Mouse (Mus musculus): ENCODE results near the gene Slit3. TPM values are rescaled to one million over a fixed set of nuclear protein-coding genes. Genes with fewer than 3 reads are reported as not detected.
A peak's percentile ranks its signal among the peaks of the same experiment; 100 is the strongest.

The Slit3 gene
- total RNA-seq, 2 experiments from 2014 or later, result not detected

GRCm38 (mm10) chr11:35673050-35673449 is 552.0 kb downstream of the Slit3 start:
- ATAC-seq (replicated peaks; ENCODE audit: low FRiP score, low TSS enrichment, poor library complexity, severe bottlenecking), result no peak

DNA sequence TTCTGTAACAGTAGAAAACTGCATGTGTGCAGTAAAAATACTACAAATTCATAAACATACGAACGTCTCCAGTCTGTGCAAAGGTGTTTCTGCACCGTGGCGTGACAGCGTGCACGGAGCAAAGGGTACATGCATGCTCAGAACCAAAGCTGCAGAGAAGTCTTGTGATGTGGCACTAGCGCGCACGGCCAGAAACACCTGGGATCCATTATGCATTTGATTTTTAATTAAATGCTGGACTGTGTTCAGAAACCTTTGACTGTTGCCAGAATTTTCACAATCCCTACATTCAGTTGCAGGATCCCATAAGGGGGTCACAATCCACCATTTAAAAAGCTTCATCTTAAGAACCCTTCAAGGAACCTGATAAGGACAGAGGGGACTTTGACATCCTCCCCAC is 553.2 kb downstream of the Slit3 start:
- no peak for ATAC-seq (replicated peaks; ENCODE audit: low FRiP score, low TSS enrichment, poor library complexity, severe bottlenecking)

DNA sequence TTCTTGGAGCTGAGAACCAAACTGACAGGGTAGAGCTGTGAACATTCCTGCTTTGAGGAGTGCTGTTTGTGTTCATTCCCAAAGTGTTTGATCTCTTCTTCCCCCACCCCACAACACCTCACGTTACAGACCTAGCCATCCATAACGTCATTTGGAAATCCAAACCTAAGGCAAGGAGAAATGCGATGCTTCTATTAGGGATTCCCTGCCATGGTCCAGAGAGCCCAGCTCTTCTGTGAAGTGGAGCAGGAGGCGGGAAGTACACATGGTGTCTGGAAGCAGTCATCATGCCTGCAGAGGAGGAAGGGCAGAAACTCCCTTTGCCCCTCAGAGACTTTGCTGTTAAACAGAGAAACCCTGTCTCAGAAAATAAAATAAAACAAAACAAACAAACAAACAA is 555.7 kb downstream of the Slit3 start:
- no peak for ATAC-seq (replicated peaks; ENCODE audit: low FRiP score, low TSS enrichment, poor library complexity, severe bottlenecking)

DNA sequence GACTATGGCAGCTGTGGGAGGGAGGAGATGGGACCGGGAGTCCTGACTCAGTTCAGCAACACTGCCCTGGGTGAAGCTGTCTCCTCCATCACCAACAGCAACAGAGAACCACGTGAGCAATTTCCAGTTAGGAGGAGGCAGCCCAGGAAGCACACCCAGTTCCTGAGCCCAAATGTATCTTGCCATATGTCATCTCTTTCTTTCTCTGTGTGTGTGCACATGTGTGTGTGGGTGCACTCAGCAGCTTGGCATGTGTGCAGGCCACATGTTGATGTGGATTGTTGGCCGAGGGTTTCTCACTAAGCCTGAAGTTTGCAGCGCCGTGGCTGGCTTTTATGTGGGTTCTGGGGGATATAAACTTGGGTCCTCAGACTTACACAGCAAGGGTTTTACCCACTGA is 559.0 kb downstream of the Slit3 start:
- ATAC-seq (replicated peaks; ENCODE audit: low FRiP score, low TSS enrichment, poor library complexity, severe bottlenecking), result no peak

DNA sequence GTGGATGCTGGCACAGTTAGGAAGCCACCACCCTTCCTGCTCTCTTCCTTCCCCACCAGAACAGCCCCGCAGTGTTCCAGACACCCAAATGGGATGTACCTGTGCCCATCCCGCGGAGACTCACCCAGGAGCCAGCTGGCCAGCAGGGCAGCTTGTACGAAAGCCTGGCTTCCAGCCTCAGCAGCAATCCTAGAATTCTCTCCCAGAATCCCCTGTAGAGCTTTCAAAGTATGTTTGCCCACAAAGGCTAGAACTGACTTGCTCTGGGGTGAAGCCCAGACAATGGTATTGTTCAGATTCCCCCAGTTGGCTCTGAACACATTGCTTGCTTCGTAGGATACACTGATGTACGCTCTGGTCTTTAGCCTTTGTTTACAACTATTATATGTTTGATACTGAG is 566.3 kb downstream of the Slit3 start:
- ATAC-seq (replicated peaks; ENCODE audit: low FRiP score, low TSS enrichment, poor library complexity, severe bottlenecking), result no peak

GRCm38 (mm10) chr11:35690515-35691281 is 569.7 kb downstream of the Slit3 start:
- ATAC-seq (replicated peaks; ENCODE audit: low FRiP score, low TSS enrichment, poor library complexity, severe bottlenecking), result no peak

- ATAC-seq (replicated peaks; ENCODE audit: low FRiP score, low TSS enrichment, poor library complexity, severe bottlenecking), result 0 out of 2 replicates have a peak, but pooled peaks have one; percentile 50
Measured at GRCm38 (mm10) chr11:35693136-35693535, 572.1 kb downstream of the Slit3 start.

GRCm38 (mm10) chr11:35693625-35694024 is 572.6 kb downstream of the Slit3 start:
- ATAC-seq (replicated peaks; ENCODE audit: low FRiP score, low TSS enrichment, poor library complexity, severe bottlenecking), result no peak

DNA sequence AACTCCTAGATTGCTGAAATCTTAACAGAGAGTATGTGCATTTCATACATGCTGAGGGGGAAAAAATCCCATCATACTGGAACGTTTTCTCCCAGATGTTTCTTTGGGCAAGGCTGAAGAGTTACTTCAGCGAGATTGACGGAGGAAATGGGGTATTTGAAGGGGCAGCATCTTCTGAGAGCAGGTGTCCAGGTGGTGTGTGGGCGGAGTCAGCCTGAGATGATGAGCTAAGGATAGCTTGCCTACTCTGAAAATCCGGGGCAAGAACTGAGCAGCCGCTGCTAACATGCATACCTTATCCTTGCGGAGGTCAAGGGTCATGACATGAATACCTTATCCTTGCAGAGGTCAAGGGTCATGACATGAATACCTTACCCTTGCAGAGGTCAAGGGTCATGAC is 576.5 kb downstream of the Slit3 start:
- ATAC-seq (replicated peaks; ENCODE audit: low FRiP score, low TSS enrichment, poor library complexity, severe bottlenecking), result no peak

- ATAC-seq (replicated peaks; ENCODE audit: low FRiP score, low TSS enrichment, poor library complexity, severe bottlenecking), result no peak
Measured at GRCm38 (mm10) chr11:35698901-35699300, 577.9 kb downstream of the Slit3 start.

DNA sequence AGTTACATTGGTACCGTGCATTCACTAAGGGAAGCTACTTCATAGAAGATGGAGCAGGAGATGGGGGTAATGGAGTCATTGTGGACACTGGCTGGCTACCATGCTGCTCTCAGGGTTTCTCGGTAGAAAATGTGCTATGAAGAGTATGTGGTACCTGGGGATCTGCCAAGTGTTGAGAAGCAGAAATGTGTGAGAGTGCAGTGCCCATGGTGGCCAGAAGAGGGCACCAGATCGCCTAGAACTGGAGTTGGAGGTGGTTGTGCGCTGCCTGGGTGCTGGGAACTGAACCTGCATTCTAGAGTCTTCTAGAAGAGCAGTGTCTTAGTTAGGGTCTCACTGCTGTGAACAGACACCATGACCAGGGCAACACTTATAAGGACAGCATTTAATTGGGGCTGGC is 582.4 kb downstream of the Slit3 start:
- ATAC-seq (replicated peaks; ENCODE audit: low FRiP score, low TSS enrichment, poor library complexity, severe bottlenecking), result no peak

DNA sequence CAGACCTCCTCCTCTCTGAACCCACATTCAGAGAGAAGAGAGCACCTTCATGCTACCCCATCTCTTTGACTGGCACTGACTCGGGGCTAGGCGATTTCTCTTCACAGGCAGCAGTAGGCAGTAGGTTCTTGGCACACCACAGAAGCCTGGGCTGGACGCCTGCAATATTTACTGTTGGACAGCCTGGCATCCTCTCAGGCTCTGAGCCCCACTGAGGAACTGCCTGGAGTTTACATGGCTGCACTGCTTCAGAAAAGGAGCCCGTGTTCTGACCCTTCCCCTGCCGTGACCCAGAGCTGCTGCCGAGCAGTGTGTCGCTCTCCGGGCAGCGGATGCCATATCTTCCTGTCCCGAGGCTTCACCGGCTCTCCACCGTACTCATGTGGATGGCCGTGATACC is 583.4 kb downstream of the Slit3 start:
- no peak for ATAC-seq (replicated peaks; ENCODE audit: low FRiP score, low TSS enrichment, poor library complexity, severe bottlenecking)

- ATAC-seq (replicated peaks; ENCODE audit: low FRiP score, low TSS enrichment, poor library complexity, severe bottlenecking), result no peak
Measured at GRCm38 (mm10) chr11:35704927-35705326, 583.9 kb downstream of the Slit3 start.

DNA sequence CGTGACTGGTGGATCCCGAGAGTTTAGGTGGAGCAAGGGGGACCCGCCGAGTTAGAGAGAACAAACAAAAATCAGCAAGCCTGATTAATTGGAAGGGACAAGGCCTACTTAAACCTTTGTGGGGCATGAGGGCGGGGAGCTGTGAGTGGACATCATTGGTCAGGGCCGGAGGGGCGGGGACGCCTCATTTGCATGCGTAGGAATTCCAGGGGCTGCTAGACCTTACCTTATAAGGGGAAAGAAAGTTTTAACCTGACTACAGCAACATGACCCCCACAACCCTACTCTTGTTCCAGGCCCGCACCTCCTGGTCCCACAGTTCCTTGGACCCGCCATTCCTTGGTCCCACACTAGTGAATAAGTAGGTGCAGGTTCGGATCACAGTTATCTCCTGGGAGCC is 586.4 kb downstream of the Slit3 start:
- ATAC-seq (replicated peaks; ENCODE audit: low FRiP score, low TSS enrichment, poor library complexity, severe bottlenecking), result no peak

GRCm38 (mm10) chr11:35711314-35711713 is 590.3 kb downstream of the Slit3 start:
- ATAC-seq (replicated peaks; ENCODE audit: low FRiP score, low TSS enrichment, poor library complexity, severe bottlenecking), result no peak

- ATAC-seq (replicated peaks; ENCODE audit: low FRiP score, low TSS enrichment, poor library complexity, severe bottlenecking), result no peak
Measured at GRCm38 (mm10) chr11:35718881-35719280, 597.9 kb downstream of the Slit3 start.

- ATAC-seq (replicated peaks; ENCODE audit: low FRiP score, low TSS enrichment, poor library complexity, severe bottlenecking), result no peak
Measured at GRCm38 (mm10) chr11:35723876-35724275, 602.9 kb downstream of the Slit3 start.

DNA sequence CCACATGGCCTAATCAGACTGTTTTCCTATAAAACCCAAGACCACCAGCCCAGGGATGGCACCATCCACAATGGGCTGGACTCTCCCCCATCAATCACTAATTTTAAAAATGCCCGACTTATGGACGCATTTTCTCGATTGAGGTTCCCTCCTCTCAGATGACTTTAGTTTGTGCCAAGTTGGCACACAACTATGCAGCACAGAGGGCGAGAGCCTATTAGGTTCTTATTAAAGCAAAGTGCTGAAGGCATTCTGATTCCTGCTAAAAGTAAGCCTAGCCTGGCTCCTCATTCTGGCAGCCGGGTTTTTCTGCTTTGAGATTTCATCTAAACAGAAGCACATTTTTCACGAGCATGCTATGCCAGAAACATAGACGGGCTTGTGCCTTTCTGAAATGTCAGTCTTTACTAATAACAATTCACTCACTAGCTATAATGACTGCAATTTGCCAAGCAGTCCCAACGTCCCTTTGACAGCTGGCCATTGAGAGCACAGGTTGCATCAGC is 605.4 kb downstream of the Slit3 start:
- ATAC-seq (replicated peaks; ENCODE audit: low FRiP score, low TSS enrichment, poor library complexity, severe bottlenecking), result no peak

- no peak for ATAC-seq (replicated peaks; ENCODE audit: low FRiP score, low TSS enrichment, poor library complexity, severe bottlenecking)
Measured at GRCm38 (mm10) chr11:35728200-35728599, 607.2 kb downstream of the Slit3 start.

DNA sequence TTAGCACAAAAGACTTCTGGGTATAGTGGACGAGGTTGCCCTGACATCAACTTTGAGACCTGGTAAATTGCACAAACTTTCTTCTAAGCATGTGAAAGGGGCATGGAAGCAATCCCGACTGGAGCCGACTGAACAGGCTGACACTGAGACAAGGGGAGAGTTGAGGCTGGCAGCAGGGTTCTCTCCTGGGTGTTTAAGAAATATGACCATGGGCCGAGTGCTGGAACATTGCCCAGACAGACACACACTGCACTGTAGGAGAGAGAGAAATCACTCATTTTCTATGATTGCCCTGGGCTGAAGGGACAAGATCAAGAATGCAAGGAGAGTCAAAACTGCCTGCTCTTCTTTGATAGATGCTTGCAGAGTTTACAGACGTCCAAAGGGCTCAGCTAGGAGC is 608.2 kb downstream of the Slit3 start:
- no peak for ATAC-seq (replicated peaks; ENCODE audit: low FRiP score, low TSS enrichment, poor library complexity, severe bottlenecking)

- no peak for ATAC-seq (replicated peaks; ENCODE audit: low FRiP score, low TSS enrichment, poor library complexity, severe bottlenecking)
Measured at GRCm38 (mm10) chr11:35732366-35732765, 611.3 kb downstream of the Slit3 start.

Measured in megakaryocyte-erythroid progenitor cell, adult 5-6 weeks (primary cell).